Mouse (Mus musculus) layer of hippocampus, adult 2 months (tissue): Measurements from ENCODE around the gene Gpr22. TPM values are rescaled to one million over a fixed set of nuclear protein-coding genes. Genes with fewer than 3 reads are reported as not detected.
A peak's percentile ranks its signal among the peaks of the same experiment; 100 is the strongest.

ENCODE experiments used
- DNase-seq, 2 experiments: peaks; one replicate each; pipeline ENCODE4 v3.0.0; 2022; ENCODE audit warnings: low spot score in 2 of 2
- H3K27ac ChIP-seq: fragments of 200-600 bp; 2 replicates; pipeline ENCODE4 v1.8.1; 2022
- H3K4me3 ChIP-seq: fragments of 200-600 bp; 2 replicates; pipeline ENCODE4 v1.8.1; 2022; ENCODE audit warnings: mild to moderate bottlenecking
- CTCF ChIP-seq: fragments of 200-600 bp; conservative IDR thresholded peaks from 2 replicates; pipeline ENCODE4 v1.8.1; 2022; ENCODE audit warnings: antibody characterized with exemption, mild to moderate bottlenecking, moderate library complexity
- total RNA-seq, 2 experiments: library from RNA; stranded (reverse); gene quantifications; 2 replicates each; pipeline ENCODE4 v1.2.3; 2021

Gpr22 gene
- total RNA-seq, 2 experiments from 2014 or later: 81.4 to 87.3 TPM

DNA sequence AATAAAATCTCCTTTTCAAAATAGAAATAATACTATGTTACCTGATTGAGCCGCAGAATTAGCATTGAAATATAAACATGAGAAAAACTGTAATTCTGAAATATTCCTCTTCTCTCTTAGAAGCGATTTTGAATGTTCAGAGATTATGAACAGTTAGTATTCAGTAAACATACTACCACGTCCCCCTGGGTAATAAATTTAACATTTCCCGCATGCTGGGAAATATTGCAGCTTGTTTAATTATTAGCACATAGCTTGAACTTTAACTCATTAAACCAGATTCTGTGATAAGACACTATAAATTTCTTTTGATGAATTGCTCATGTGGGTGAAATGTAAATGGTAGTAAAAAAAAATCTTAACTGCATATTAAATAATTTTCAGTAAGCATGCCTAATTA, 1.0 kb downstream of the Gpr22 start:
- Histone ChIP-seq H3K27ac (peak overlapping the region; percentile 99), H3K4me3 (peak overlapping the region; percentile 57)
- no peak for DNase-seq
- no peak for TF ChIP-seq CTCF

DNA sequence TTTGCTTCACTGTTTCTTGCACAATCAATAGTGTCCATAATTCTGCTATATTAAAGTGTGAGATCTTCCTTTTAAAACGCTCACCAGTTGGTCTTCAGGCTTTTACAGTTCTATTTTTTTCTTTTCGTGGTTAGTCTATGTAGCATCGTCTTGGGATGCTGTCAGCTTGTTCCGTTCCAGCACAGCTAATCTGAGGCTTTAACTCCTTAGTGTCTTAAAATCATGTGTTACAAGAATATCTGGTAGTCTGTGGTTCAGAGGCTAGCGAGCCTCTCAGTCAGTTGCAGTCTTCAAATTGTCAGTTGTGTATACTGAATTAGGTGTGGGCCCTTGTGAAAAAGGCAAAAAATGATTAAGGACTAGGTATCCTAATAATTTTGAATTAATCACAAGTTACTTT, 1.5 kb downstream of the Gpr22 start:
- H3K4me3 ChIP-seq: peak overlapping the region; percentile 57
- no peak for DNase-seq
- H3K27ac ChIP-seq: peak overlapping the region; percentile 99
- no peak for TF ChIP-seq CTCF

DNA sequence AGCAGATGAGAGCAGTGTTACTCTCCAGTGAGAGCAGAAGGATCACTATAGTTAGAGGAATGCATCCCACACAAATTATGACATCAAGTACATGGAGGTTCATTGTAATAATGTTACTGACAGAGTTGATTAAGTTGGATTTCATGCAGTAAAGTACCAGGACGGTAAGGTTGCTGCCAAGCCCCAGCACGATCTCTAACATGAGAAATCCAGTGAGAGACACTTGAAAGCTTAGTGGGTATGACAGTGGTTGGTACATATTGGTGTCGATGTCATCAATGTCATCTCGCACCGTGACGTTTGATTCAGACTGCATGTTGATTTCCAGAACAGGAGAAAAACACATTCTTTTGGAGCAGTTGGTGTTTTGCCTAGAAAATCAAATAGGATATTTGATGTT, 4.1 kb downstream of the Gpr22 start:
- Histone ChIP-seq H3K27ac (peak overlapping the region; percentile 99), H3K4me3 (peak overlapping the region; percentile 57)
- DNase-seq: no peak
- no peak for TF ChIP-seq CTCF

DNA sequence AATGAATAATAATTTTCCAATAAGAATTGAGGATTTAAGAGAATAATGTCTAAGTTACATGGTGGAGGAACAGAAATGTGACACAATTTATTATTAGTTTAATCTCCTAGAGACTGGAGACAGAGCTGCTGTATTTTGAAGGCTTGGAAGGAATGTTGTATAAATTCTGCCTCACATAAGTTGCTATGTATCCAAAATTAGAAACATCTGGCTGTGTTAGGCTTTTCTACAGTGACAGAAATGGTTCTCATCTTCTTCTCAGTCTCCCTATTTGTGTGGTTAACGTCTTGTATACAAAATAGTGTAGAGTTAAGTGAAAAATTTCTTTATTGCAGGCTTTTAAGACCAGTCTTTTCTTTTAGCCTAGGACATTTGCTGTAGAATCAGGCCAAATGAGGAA, 6.2 kb downstream of the Gpr22 start:
- TF ChIP-seq CTCF: no peak
- Histone ChIP-seq H3K4me3 (no peak overlapping the region), H3K27ac (peak overlapping the region; percentile 18; the same call in 1 of the 2 replicates)
- DNase-seq: no peak

DNA sequence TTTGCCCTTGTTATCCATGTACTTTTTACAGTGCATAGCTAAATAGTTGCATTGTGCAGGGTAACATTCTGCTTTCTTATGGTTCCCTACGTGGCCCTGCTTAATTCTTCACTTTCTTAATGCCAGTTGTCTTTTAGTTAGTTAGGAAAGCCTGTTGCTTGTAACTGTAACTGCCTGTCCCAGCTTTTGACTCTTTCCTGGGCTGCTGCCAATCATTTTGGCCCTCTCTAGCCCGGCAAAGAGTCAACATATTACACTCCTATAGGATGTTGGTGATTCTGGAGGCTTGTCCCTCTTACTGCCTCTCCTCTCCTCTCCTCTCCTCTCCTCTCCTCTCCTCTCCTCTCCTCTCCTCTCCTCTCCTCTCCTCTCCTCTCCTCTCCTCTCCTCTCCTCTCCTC, 7.6 kb downstream of the Gpr22 start:
- TF ChIP-seq CTCF: no peak
- no peak for DNase-seq
- Histone ChIP-seq H3K27ac (no peak overlapping the region), H3K4me3 (no peak overlapping the region)

DNA sequence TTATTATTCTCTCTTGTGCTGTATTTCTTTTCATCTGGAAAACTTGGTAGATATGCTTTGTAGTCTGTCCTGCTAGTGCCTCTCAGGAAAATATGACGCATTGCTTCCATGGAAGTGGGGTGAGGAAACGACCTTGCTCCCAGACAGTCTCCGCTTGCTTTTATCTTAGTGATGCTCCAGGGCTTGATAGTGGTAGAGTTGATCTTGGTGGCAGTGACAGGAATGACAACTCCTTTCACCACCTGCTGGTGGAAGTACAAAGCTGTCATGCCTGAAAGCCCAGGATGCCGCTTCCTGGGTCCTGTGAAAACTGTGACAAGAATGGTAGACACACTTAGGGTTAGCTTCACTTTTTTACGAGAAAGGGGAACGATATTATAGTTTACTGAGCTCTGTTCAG, 9.8 kb downstream of the Gpr22 start:
- H3K4me3 ChIP-seq: no peak overlapping the region
- TF ChIP-seq CTCF: peak; percentile 69
- no peak overlapping the region for H3K27ac ChIP-seq
- no peak for DNase-seq

DNA sequence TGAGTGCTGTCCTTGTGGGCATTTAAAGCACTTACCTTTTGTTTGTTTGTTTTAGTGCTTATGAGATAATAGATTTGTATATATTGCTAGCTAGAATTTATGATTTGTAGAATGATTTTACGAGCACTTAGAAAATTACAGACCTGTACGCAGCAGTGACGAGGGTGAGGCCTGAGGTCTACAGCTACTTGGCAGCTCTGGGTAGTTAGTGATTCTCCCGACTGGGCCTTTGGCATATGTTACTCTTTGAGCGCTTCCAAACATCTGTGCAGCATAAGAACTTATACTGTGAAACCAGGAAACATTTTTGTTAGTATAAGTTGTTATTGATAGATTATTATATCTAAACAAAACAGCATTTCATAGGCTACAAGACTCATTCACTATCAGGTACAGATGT, 12.3 kb downstream of the Gpr22 start:
- Histone ChIP-seq H3K4me3 (no peak overlapping the region), H3K27ac (peak overlapping the region; percentile 46; the same call in 1 of the 2 replicates)
- no peak for TF ChIP-seq CTCF
- no peak for DNase-seq

DNA sequence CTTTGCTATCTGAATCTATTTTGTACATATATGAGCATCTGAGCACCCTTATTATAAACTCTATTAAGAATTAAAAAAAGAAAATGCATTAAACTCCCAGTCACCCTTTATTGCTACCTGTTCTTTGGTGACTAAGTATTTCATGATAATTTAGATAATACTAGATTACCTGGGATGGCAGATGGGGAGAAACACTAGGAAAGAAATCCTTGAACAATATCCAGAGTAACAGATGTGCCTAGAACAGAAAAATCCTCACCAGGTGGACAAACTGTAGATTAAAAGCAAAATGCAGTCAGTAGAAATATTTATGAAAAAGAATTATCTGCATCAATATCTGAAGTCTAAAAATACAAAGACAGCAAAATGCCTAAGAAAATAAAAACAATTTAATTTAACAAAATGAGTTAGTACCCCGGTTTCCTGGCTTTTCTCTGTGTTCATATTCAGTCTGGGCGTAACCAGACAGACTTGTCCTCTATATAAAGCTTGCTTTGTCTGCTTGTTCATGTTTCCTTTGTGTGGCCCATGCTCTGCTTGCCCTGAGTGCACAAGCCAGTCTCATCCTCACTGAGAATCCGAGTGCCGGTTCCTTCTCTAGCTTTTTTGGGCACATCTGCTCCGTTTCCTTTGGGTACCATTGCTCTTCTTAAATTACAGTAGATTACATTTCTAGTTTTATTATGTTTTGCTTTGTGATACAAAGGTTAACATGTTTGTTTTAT, 13.0 kb downstream of the Gpr22 start:
- DNase-seq: no peak
- TF ChIP-seq CTCF: no peak
- Histone ChIP-seq H3K4me3 (no peak overlapping the region), H3K27ac (peak overlapping the region; percentile 46)

DNA sequence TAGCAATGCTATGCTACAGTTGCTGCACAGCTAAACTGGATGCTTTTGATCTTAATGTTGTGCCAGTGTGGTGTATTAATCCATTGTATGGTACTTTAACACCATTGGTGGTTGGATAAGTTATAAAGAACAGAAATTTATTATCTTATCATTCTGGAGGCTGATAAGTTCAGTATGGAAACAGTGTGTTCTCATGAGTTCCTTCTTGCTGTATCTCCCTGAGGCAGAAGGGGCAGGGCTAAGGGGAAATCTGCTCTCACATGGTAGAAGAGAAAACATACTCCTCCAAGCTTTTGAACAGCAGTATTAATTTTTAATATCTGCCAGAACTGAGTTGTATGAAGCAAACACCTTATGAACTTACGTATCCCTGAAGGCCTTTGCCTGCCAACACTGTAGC, 20.5 kb downstream of the Gpr22 start:
- no peak overlapping the region for H3K27ac ChIP-seq
- DNase-seq: no peak
- no peak for TF ChIP-seq CTCF
- no peak overlapping the region for H3K4me3 ChIP-seq

DNA sequence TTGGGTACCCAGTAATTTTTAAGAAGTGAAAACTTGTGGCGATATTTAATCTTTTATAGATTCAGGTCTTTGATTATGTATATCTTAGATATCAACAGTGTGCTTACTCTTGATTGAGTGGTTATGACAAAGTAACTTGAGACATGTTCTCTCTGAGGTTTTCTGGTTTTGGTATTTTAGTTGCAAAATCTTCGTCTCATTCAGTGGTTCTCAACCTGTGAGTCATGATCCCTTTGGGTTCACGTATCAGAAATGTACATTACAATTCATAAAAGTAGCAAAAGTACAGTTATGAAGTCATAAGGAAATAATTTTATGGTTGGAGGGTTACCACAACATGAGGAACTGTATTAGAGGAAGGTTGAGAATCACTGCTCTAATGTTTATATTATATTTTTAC, 27.1 kb downstream of the Gpr22 start:
- H3K4me3 ChIP-seq: no peak overlapping the region
- no peak for DNase-seq
- no peak for TF ChIP-seq CTCF
- no peak overlapping the region for H3K27ac ChIP-seq

DNA sequence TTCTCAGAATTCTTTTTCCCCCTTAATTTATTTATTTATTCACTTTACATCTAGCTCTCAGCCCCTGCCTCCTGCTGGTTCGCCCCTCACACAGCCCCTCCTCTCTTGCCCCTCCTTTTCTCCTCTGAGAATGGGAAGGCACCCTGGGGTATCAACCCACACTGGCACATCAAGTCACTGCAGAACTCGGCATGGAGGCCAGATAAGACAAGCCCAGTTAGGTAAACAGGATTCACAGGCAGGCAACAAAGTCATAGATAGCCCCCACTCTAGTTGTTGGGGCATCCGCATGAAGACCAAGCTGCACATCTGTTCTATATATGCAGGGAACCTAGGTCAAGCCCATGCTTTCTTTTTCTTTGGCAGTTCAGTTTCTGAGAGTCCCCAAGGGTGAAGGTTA, 46.6 kb downstream of the Gpr22 start:
- no peak overlapping the region for H3K27ac ChIP-seq
- TF ChIP-seq CTCF: no peak
- no peak overlapping the region for H3K4me3 ChIP-seq
- DNase-seq: no peak

DNA sequence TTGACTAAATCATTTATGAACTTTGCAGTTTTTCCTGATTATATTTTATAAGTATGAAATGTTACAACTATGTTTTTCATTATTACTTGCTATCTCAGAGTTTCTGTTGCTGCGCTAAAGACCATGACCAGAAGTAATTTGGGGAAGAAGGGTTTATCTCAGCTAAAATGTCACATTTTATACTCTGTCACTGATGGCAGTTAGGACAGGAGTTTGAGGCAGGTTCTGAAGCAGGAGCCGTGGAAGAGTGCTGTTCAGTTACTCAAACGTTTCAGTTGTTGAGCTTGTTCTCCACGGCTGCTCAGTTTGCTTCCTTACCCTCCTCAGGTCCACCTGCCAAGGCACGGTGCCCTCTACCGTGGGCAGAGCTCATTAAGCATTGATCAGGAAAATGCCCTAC, 47.7 kb downstream of the Gpr22 start:
- no peak for DNase-seq
- no peak for TF ChIP-seq CTCF
- H3K27ac ChIP-seq: no peak overlapping the region
- no peak overlapping the region for H3K4me3 ChIP-seq

Other genes starting within 250 kb of the Gpr22 start
- 10 to 100 TPM; 23.7 to 27.1 TPM for gene Cbll1, start 214.3 kb downstream of the Gpr22 start, total RNA-seq
- 10 to 100 TPM; 10.5 to 11.3 TPM for gene Slc26a4, start 154.0 kb downstream of the Gpr22 start, total RNA-seq
- 10 to 100 TPM; 38.5 to 39.6 TPM for gene Bcap29, start 79.3 kb downstream of the Gpr22 start, total RNA-seq
- 10 to 100 TPM; 12.6 to 13.2 TPM for gene Dus4l, start 59.1 kb downstream of the Gpr22 start, total RNA-seq
- 10 to 100 TPM; 59.6 to 63.8 TPM for gene Cog5, start 59.1 kb downstream of the Gpr22 start, total RNA-seq
- gene Hbp1, start 236.6 kb upstream of the Gpr22 start, total RNA-seq: 10 to 100 TPM; 26.4 to 28.8 TPM